In genomic region chr6:72958662-72959071, GRCm38 (mm10) we compare ENCODE assay signal across 8 mouse cellular contexts. TPM values are rescaled to one million over a fixed set of nuclear protein-coding genes. Genes with fewer than 3 reads are reported as not detected.
DNase-seq lines count a peak whose midpoint lies in the region; ATAC-seq and TF ChIP-seq lines count a peak whose summit lies in the region.

Gene Tmsb10 (minus strand): TSS chr6:72958748.

- H3K9ac ChIP-seq in forebrain, embryonic 15.5 days (replicated peaks): peak within 1 kb of the TSS; percentile 100
- peak within 1 kb of the TSS; percentile 100 for H3K9ac ChIP-seq in hindbrain, embryonic 14.5 days
- peak within 1 kb of the TSS; percentile 68 for H3K9ac ChIP-seq in liver, postnatal 0 days (replicated peaks)

- WGBS in forebrain, embryonic 15.5 days: under 1% methylated on average over 19 of the region's 19 CpGs
- under 1% methylated on average over 15 of the region's 19 CpGs for WGBS in hindbrain, embryonic 14.5 days
- 3% methylated on average over 19 of the region's 19 CpGs for WGBS in liver, postnatal 0 days (ENCODE audit: insufficient replicate concordance)

- no peak for TF ChIP-seq EP300 in liver, postnatal 0 days (IDR thresholded peaks at IDR 0.05; ENCODE audit: low read depth)

- no peak for DNase-seq in layer of hippocampus, adult 18-20 months (ENCODE audit: low spot score in 2 of 2)
- no peak for DNase-seq in layer of hippocampus, adult 9-10 months (ENCODE audit: low spot score)
- peak; percentile 80 for DNase-seq in ZHBTc4 (ENCODE audit: low read depth, low spot score)
- peak; percentile 56 for DNase-seq in hindbrain, embryonic 14.5 days (ENCODE audit: low spot score)
- DNase-seq in liver, postnatal 0 days: no peak
- no peak for DNase-seq in right cerebral cortex, postnatal 25 days
- no peak for DNase-seq in T-cell, adult 2 months (ENCODE audit: low spot score)

- no peak for TF ChIP-seq CTCF in liver, postnatal 0 days (IDR thresholded peaks at IDR 0.05; ENCODE audit: low read depth)

- peaks cover 25% of the 10 kb centered on the region for H3K4me1 ChIP-seq in forebrain, embryonic 15.5 days
- peaks cover 18% of the 10 kb centered on the region for H3K4me1 ChIP-seq in hindbrain, embryonic 14.5 days (replicated peaks; ENCODE audit: control insufficient read depth, insufficient read depth, low read length)
- peaks cover 39% of the 10 kb centered on the region for H3K4me1 ChIP-seq in liver, postnatal 0 days (ENCODE audit: insufficient read depth)

- H3K9me3 ChIP-seq in forebrain, embryonic 15.5 days: no peaks in the 10 kb centered on the region
- no peaks in the 10 kb centered on the region for H3K9me3 ChIP-seq in hindbrain, embryonic 14.5 days (ENCODE audit: control insufficient read depth, low read length)
- no peaks in the 10 kb centered on the region for H3K9me3 ChIP-seq in liver, postnatal 0 days (ENCODE audit: low read length)

- peak within 1 kb of the TSS; percentile 67 for H3K4me2 ChIP-seq in forebrain, embryonic 15.5 days (replicated peaks)
- H3K4me2 ChIP-seq in hindbrain, embryonic 14.5 days (replicated peaks): peak within 1 kb of the TSS; percentile 80
- H3K4me2 ChIP-seq in liver, postnatal 0 days (ENCODE audit: low read depth, low read length): peak within 1 kb of the TSS; percentile 70

- no peaks in the 10 kb centered on the region for H3K27me3 ChIP-seq in forebrain, embryonic 15.5 days
- no peaks in the 10 kb centered on the region for H3K27me3 ChIP-seq in hindbrain, embryonic 14.5 days (ENCODE audit: control insufficient read depth, insufficient read depth, low read length)
- no peaks in the 10 kb centered on the region for H3K27me3 ChIP-seq in liver, postnatal 0 days (ENCODE audit: insufficient read depth, low read length)

- H3K27ac ChIP-seq in forebrain, embryonic 15.5 days (replicated peaks): peak within 1 kb of the TSS; percentile 98
- peak within 1 kb of the TSS; percentile 98 for H3K27ac ChIP-seq in hindbrain, embryonic 14.5 days
- H3K27ac ChIP-seq in liver, postnatal 0 days (ENCODE audit: low read depth): peak within 1 kb of the TSS; percentile 70

- peak within 1 kb of the TSS; percentile 87 for H3K4me3 ChIP-seq in forebrain, embryonic 15.5 days
- peak within 1 kb of the TSS; percentile 91 for H3K4me3 ChIP-seq in hindbrain, embryonic 14.5 days (replicated peaks; ENCODE audit: low read length)
- H3K4me3 ChIP-seq in liver, postnatal 0 days (ENCODE audit: low read depth, low read length): peak within 1 kb of the TSS; percentile 80

- ATAC-seq in forebrain, embryonic 15.5 days (replicated peaks): peak; percentile 80
- peak; percentile 78 for ATAC-seq in hindbrain, embryonic 14.5 days (ENCODE audit: low FRiP score)
- ATAC-seq in liver, postnatal 0 days: peak; percentile 22; the same call in 1 of the 2 replicates

- no peaks in the 10 kb centered on the region for H3K36me3 ChIP-seq in forebrain, embryonic 15.5 days
- no peaks in the 10 kb centered on the region for H3K36me3 ChIP-seq in hindbrain, embryonic 14.5 days (replicated peaks; ENCODE audit: control insufficient read depth, insufficient read depth)
- no peaks in the 10 kb centered on the region for H3K36me3 ChIP-seq in liver, postnatal 0 days (replicated peaks; ENCODE audit: insufficient read depth, low read length)

RNA-seq across cellular contexts. Expression of gene Tmsb10, which starts in this region (rescaled TPM):
- 100 to 1,000 TPM; 264 to 325 TPM for total RNA-seq in layer of hippocampus, adult 18-20 months (2021)
- 4,419 and 4,667 TPM in 2 replicates for polyA plus RNA-seq in forebrain, embryonic 15.5 days (2015; fragmentation: Nextera tagmentation; extraction: Ambion mirVana)
- polyA plus RNA-seq in hindbrain, embryonic 14.5 days (2014; fragmentation: Nextera tagmentation; extraction: Ambion mirVana): 5,328 and 5,854 TPM in 2 replicates
- 320 and 328 TPM in 2 replicates for polyA plus RNA-seq in liver, postnatal 0 days (2015; fragmentation: Nextera tagmentation; extraction: Ambion mirVana)

Comparison
In these comparisons a context has a peak if more than half of its experiments do, and no peak if none do; other contexts are left out.
1. RNA of gene Tmsb10 (polyA plus RNA-seq): 5,328 to 5,854 TPM in hindbrain, embryonic 14.5 days and 4,419 to 4,667 TPM in forebrain, embryonic 15.5 days; 320 to 328 TPM in liver, postnatal 0 days; every median in the first group is over 10 times any median in the second.
2. DNase-seq: peak in ZHBTc4 (single experiment) and hindbrain, embryonic 14.5 days (single experiment); none in layer of hippocampus, adult 18-20 months (0 of 2), layer of hippocampus, adult 9-10 months (single experiment), liver, postnatal 0 days (single experiment), right cerebral cortex, postnatal 25 days (single experiment) and T-cell, adult 2 months (single experiment).
3. ATAC-seq: peak in every context shown above with its lines; median percentile 80 in forebrain, embryonic 15.5 days; 78 in hindbrain, embryonic 14.5 days; 22 in liver, postnatal 0 days.
4. Peak in every context shown above with its lines, with median percentiles within 50 percentile points of each other: H3K27ac ChIP-seq, H3K4me2 ChIP-seq, H3K4me3 ChIP-seq and H3K9ac ChIP-seq.